Mouse (Mus musculus) olfactory bulb, adult 2 months (tissue): ENCODE data around the gene Vps37b.

Experiments used
- CTCF ChIP-seq: fragments of 200-500 bp; IDR thresholded peaks from 2 replicates; pipeline ENCODE4 v1.5.1; 2012; ENCODE audit warnings: low read depth, mild to moderate bottlenecking, low read length, moderate library complexity; ENCODE audit not compliant: insufficient read depth
- POLR2A ChIP-seq: fragments of 200-500 bp; IDR thresholded peaks from 2 replicates; pipeline ENCODE4 v1.6.1; 2012; ENCODE audit warnings: mild to moderate bottlenecking, low read depth, low read length, moderate library complexity; ENCODE audit not compliant: insufficient read depth

DNA sequence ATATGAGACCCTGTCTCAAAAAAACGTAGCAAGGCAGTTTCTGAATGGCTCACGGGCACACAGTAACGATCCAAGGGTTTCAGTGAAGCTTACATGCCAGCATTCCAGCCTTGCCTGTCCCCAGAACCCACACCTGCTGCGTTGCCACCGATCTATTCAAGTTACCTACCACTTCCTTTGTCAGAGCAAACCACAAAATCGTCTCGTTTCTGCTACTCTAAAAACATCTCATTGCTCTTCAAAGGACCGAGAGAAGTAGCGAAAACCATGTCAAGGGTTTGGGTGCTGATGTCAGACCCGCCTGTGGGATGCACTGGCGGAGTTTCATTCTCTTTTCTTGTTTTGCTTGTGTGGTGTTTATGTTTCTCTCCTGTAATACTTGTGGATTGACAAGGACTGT is 2.4 kb upstream of the Vps37b start:
- TF ChIP-seq POLR2A = no peak
- TF ChIP-seq CTCF = no peak
